Mouse (Mus musculus): ENCODE data around the gene Tvp23b.

DNA sequence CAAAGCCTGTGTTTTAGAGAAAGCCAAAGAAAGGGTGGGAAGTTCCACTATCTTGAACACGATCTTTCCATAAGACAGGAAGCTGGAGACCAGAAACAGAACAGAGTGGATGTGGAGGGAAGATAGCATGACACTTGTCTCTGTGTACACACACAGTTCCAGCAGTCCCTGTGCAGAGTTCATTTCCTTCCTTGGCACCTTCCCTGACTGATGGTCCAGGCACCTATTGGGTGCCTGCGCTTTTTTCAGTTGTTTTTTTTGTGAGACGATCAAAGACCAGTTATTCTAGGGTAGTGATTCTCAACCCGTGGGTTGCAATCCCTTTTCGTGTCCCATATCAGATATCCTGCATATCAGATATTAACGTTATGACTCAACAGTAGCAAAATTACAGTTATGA lies 58.7 kb downstream of the Tvp23b start:
- TF ChIP-seq CTCF (IDR thresholded peaks at IDR 0.05; ENCODE audit: borderline replicate concordance, insufficient read depth, low read depth, low read length) = no peak
- TF ChIP-seq POLR2A (IDR thresholded peaks at IDR 0.05; ENCODE audit: borderline replicate concordance, insufficient read depth, low read length) = no peak
